Mouse (Mus musculus): ENCODE measurements around the gene Rassf4. TPM values are rescaled to one million over a fixed set of nuclear protein-coding genes. Genes with fewer than 3 reads are reported as not detected.
A peak's percentile ranks its signal among the peaks of the same experiment; 100 is the strongest.

Gene Rassf4
- total and polyA plus RNA-seq, 3 experiments = 17.3 to 69.0 (median 32.3) TPM

GRCm38 (mm10) chr6:116668682-116669470 is 4.9 kb downstream of the Rassf4 start (continued):
- TF ChIP-seq USF2 (conservative IDR thresholded peaks at IDR 0.05; ENCODE audit: low read depth, low read length) (no peak), SIN3A (IDR thresholded peaks at IDR 0.05; ENCODE audit: low read length) (peak; percentile 59), BHLHE40 (IDR thresholded peaks at IDR 0.05; ENCODE audit: low read depth, low read length) (peak; percentile 43; the same call in 1 of the 2 replicates)

DNA sequence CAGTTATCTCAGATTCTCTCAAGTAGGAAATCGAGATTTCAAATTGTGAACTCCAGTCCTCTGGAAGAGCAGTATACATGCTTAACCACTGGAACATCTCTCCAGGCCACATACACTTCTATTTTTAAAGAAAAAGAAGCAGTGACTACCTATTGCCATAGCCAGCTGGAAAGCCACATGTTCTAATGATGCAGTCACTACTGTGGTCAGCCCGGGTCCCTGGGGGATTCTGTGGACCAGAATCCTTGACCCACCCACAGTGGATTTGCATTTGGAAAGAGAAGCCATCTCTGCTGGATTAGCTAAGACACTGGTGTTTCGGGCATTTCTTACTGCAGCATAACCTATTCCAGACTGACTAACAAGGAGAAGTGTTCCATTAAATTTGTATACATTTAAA is 6.4 kb downstream of the Rassf4 start:
- DNase-seq (ENCODE audit: extremely low read depth) = peak; percentile 91
- Histone ChIP-seq H3K27me3 (replicated peaks) (no peaks in the 10 kb centered on the region), H3K9ac (ENCODE audit: insufficient read depth, low read depth) (no peak overlapping the region), H3K36me3 (replicated peaks in 1 of 2; ENCODE audit: control insufficient read depth in 1 of 2, insufficient read depth in 1 of 2, low read length in 1 of 2) (peaks cover 17 to 52% of the 10 kb centered on the region in 2 experiments), H3K4me2 (ENCODE audit: insufficient read depth, low read depth, poor library complexity, severe bottlenecking) (peak overlapping the region; percentile 53; the same call in 1 of the 2 replicates), H3K4me3 (replicated peaks in 1 of 3; ENCODE audit: low read depth in 2 of 3, low read length in 2 of 3, poor library complexity in 1 of 3) (no peak overlapping the region), H3K4me1 (ENCODE audit: control insufficient read depth in 1 of 2, insufficient read depth in 2 of 2) (peaks cover 34 to 86% of the 10 kb centered on the region in 2 experiments), H3K9me3 (replicated peaks; ENCODE audit: low read length) (no peaks in the 10 kb centered on the region), H3K79me2 (replicated peaks; ENCODE audit: control insufficient read depth, extremely low read depth, insufficient read depth, poor library complexity, severe bottlenecking) (peaks cover 77% of the 10 kb centered on the region), H3K27ac (ENCODE audit: insufficient read depth, low read depth) (0 out of 2 replicates have a peak overlapping the region, but pooled peaks have one; percentile 16)
- in situ Hi-C loops (cut with MboI; ENCODE audit: low pct_ligation_motif_present, low pct_unique_long_range_greater_than_20kb, low sequenced_read_pairs) = no loop called here
- dilution Hi-C loops (cut with MboI; ENCODE audit: extremely low pct_ligation_motif_present, extremely low pct_unique_long_range_greater_than_20kb, low sequenced_read_pairs) = no loop called here
- peak; percentile 80; the same call in 1 of the 2 replicates for TF ChIP-seq MEF2A (IDR thresholded peaks at IDR 0.05; ENCODE audit: borderline replicate concordance, low read depth, low read length)
- TF ChIP-seq UBTF (IDR thresholded peaks at IDR 0.05; ENCODE audit: low read depth, low read length) = no peak
- no peak; the same call in 1 of the 2 replicates for TF ChIP-seq CHD1 (IDR thresholded peaks at IDR 0.05; ENCODE audit: low read depth, low read length)
- no peak for TF ChIP-seq ZC3H11A (IDR thresholded peaks at IDR 0.05; ENCODE audit: low read depth, low read length)
- no peak for TF ChIP-seq RAD21 (IDR thresholded peaks at IDR 0.05; ENCODE audit: low read depth, low read length)
- no peak for TF ChIP-seq ZNF384 (IDR thresholded peaks at IDR 0.05; ENCODE audit: low read depth, low read length)
- peak; percentile 71; the same call in 1 of the 2 replicates for TF ChIP-seq BHLHE40 (IDR thresholded peaks at IDR 0.05; ENCODE audit: low read depth, low read length)
- TF ChIP-seq MXI1 (IDR thresholded peaks at IDR 0.05; ENCODE audit: low read depth, low read length) = 0 out of 2 replicates have a peak, but pooled peaks have one; percentile 43
- no peak for TF ChIP-seq SMC3 (IDR thresholded peaks at IDR 0.05; ENCODE audit: low read depth, low read length)
- TF ChIP-seq JUND (conservative IDR thresholded peaks at IDR 0.05; ENCODE audit: low read depth, low read length) = no peak; the same call in 1 of the 2 replicates
- no peak for TF ChIP-seq E2F4 (IDR thresholded peaks at IDR 0.05; ENCODE audit: insufficient replicate concordance, low read depth, low read length)
- no peak for TF ChIP-seq MAZ (IDR thresholded peaks at IDR 0.05; ENCODE audit: low read depth, low read length)
- TF ChIP-seq POLR2A (IDR thresholded peaks at IDR 0.05; ENCODE audit: low read depth, low read length) = no peak
- 0 out of 2 replicates have a peak, but pooled peaks have one; percentile 22 for TF ChIP-seq RCOR1 (conservative IDR thresholded peaks at IDR 0.05; ENCODE audit: low read depth, low read length)
- TF ChIP-seq NRF1 (IDR thresholded peaks at IDR 0.05; ENCODE audit: low read depth, low read length) = no peak
- no peak for TF ChIP-seq POLR2AphosphoS2 (IDR thresholded peaks at IDR 0.05; ENCODE audit: low read depth, low read length)
- no peak for TF ChIP-seq USF2 (conservative IDR thresholded peaks at IDR 0.05; ENCODE audit: low read depth, low read length)
- TF ChIP-seq ZMIZ1 (IDR thresholded peaks at IDR 0.05; ENCODE audit: low read depth, low read length) = no peak
- 0 out of 2 replicates have a peak, but pooled peaks have one; percentile 21 for TF ChIP-seq TBP (conservative IDR thresholded peaks at IDR 0.05; ENCODE audit: low read depth, low read length)
- TF ChIP-seq IRF4 (IDR thresholded peaks at IDR 0.05; ENCODE audit: low read depth, low read length) = peak; percentile 55
- peak; percentile 81 for TF ChIP-seq SIN3A (IDR thresholded peaks at IDR 0.05; ENCODE audit: low read length)
- no peak for TF ChIP-seq CTCF (conservative IDR thresholded peaks at IDR 0.05 in 1 of 2, IDR thresholded peaks at IDR 0.05 in 1 of 2; ENCODE audit: low read depth in 2 of 2, low read length in 2 of 2)
- TF ChIP-seq ZKSCAN1 (IDR thresholded peaks at IDR 0.05; ENCODE audit: borderline replicate concordance, low read depth, low read length) = no peak
- TF ChIP-seq PAX5 (IDR thresholded peaks at IDR 0.05; ENCODE audit: low read length) = no peak
- TF ChIP-seq EP300 (IDR thresholded peaks at IDR 0.05; ENCODE audit: low read length) = peak; percentile 84
- TF ChIP-seq MAFK (IDR thresholded peaks at IDR 0.05; ENCODE audit: insufficient replicate concordance, low read length) = peak; percentile 65; the same call in 1 of the 2 replicates
- 0 out of 2 replicates have a peak, but pooled peaks have one; percentile 60 for TF ChIP-seq KAT2A (IDR thresholded peaks at IDR 0.05; ENCODE audit: insufficient replicate concordance, low read length)
- peak; percentile 14; the same call in 1 of the 2 replicates for TF ChIP-seq CHD2 (IDR thresholded peaks at IDR 0.05; ENCODE audit: low read length)
- peak; percentile 73 for TF ChIP-seq MYC (IDR thresholded peaks at IDR 0.05; ENCODE audit: low read depth, low read length)
- TF ChIP-seq MAX (IDR thresholded peaks at IDR 0.05; ENCODE audit: low read length) = peak; percentile 74
- TF ChIP-seq ELF1 (IDR thresholded peaks at IDR 0.05; ENCODE audit: low read depth, low read length) = no peak
- peak; percentile 22; the same call in 1 of the 2 replicates for TF ChIP-seq JUN (IDR thresholded peaks at IDR 0.05; ENCODE audit: insufficient read depth, low read depth, low read length)
- TF ChIP-seq USF1 (IDR thresholded peaks at IDR 0.05; ENCODE audit: low read depth, low read length) = no peak
- TF ChIP-seq ETS1 (conservative IDR thresholded peaks at IDR 0.05; ENCODE audit: low read depth, low read length) = peak; percentile 94
- TF ChIP-seq NELFE (IDR thresholded peaks at IDR 0.05; ENCODE audit: low read depth, low read length) = no peak

Data from CH12.LX (cell line).